Mouse (Mus musculus) bone marrow macrophage, adult 2 months (primary cell): ENCODE results near the gene Gstm3.

ENCODE experiments used
- CTCF ChIP-seq: IDR thresholded peaks from 2 replicates; pipeline ENCODE4 v1.5.1; 2012; ENCODE audit warnings: low read depth, mild to moderate bottlenecking, low read length, moderate library complexity
- POLR2A ChIP-seq: IDR thresholded peaks from 2 replicates; pipeline ENCODE4 v1.6.1; 2012; ENCODE audit warnings: mild to moderate bottlenecking, low read depth, low read length, borderline replicate concordance

- TF ChIP-seq CTCF (no peak), POLR2A (no peak)
Observed at GRCm38 (mm10) chr3:108014974-108015346, 45.9 kb upstream of the Gstm3 start.
